ENCODE assay signal across 8 mouse cellular contexts in the genomic region with DNA sequence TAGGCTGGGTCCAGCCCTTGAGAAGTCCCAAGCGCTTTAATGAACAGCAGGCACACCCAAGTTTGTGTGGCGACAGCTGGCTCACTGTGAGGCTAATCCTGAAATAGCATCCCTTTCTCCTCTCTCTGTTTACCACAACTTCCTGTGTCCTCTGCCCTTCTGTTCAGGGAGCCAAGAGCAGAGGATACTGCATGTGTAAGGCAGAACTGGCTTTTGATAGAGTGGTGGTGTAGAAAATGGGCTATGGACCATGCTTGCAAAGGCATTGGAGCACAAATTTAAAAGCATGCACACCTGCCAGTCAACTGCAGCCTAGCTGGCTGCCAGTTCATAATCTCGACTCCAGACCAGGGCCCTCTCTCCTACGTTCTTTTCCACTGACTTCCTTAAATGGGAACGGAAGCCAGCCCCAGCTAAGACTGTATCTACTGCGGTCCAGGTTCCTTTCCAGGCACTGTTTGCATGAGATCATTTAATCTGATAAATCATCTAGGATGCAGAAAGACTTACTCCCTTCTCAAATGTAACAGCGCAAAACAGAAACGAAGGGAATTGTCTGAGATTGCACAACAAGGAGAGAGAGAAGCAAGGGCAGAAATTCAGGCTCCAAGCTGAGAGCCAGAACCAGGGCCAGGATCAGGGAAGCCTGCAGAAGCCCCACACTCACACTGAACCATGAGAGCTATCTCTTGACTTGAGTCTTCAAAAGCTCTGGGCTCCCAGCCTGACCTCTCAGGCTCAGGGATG.
DNase-seq lines count a peak whose midpoint lies in the region; ATAC-seq lines count a peak whose summit lies in the region.

No protein-coding gene starts in this region.

- no peaks in the 10 kb centered on the region for H3K4me1 ChIP-seq in forebrain, embryonic 15.5 days

- H3K27me3 ChIP-seq in forebrain, embryonic 15.5 days: no peaks in the 10 kb centered on the region

- no peak overlapping the region for H3K27ac ChIP-seq in forebrain, embryonic 15.5 days (replicated peaks)

- peak; percentile 58 for ATAC-seq in megakaryocyte progenitor cell, adult 5-6 weeks (replicated peaks; ENCODE audit: poor library complexity)
- no peak for ATAC-seq in forebrain, embryonic 15.5 days (replicated peaks)

- DNase-seq in ovary, postnatal 14 days (ENCODE audit: low spot score): peak; percentile 19
- no peak for DNase-seq in ovary, postnatal 36 days (ENCODE audit: low spot score)
- peak; percentile 39 for DNase-seq in gastrocnemius, postnatal 25 days
- DNase-seq in kidney, adult 18-20 months: peak; percentile 42
- no peak for DNase-seq in embryo, embryonic 10 days (ENCODE audit: low spot score)
- DNase-seq in thymus, postnatal 4 days: no peak

- no peak overlapping the region for H3K4me2 ChIP-seq in forebrain, embryonic 15.5 days (replicated peaks)

- no peaks in the 10 kb centered on the region for H3K9me3 ChIP-seq in forebrain, embryonic 15.5 days

- H3K4me3 ChIP-seq in forebrain, embryonic 15.5 days: no peak overlapping the region

- 85% methylated on average over 8 of the region's 8 CpGs for WGBS in forebrain, embryonic 15.5 days

- H3K36me3 ChIP-seq in forebrain, embryonic 15.5 days: no peaks in the 10 kb centered on the region

- no peak overlapping the region for H3K9ac ChIP-seq in forebrain, embryonic 15.5 days (replicated peaks)

Comparison
In these comparisons a context has a peak if more than half of its experiments do, and no peak if none do; other contexts are left out.
1. DNase-seq: peak in ovary, postnatal 14 days (single experiment), gastrocnemius, postnatal 25 days (single experiment) and kidney, adult 18-20 months (single experiment); none in ovary, postnatal 36 days (single experiment), embryo, embryonic 10 days (single experiment) and thymus, postnatal 4 days (single experiment).